Mouse (Mus musculus) embryonic facial prominence, embryonic 14.5 days (tissue): ENCODE measurements around the gene Prrc2b. TPM values are rescaled to one million over a fixed set of nuclear protein-coding genes. Genes with fewer than 3 reads are reported as not detected.

ENCODE experiments used
- ATAC-seq: fragments of 200-750 bp; cut with Nextera tagmentation; 2 replicates; pipeline ENCODE4 v1.8.0; 2017; ENCODE audit warnings: low read depth, moderate number of reproducible peaks, moderate TSS enrichment
- DNase-seq: peaks from one replicate; pipeline ENCODE4 v3.0.0-alpha.2; 2015; ENCODE audit warnings: low spot score
- H3K27ac ChIP-seq: fragments of 300-500 bp; sonication (generic); replicated peaks from 2 replicates; pipeline ENCODE4 v1.5.1; 2014; ENCODE audit warnings: low read depth, mild to moderate bottlenecking, low read length, moderate library complexity
- H3K27me3 ChIP-seq: fragments of 300-500 bp; sonication (generic); replicated peaks from 2 replicates; pipeline ENCODE4 v1.6.1; 2014; ENCODE audit warnings: low read length; ENCODE audit not compliant: control insufficient read depth, insufficient read depth
- H3K36me3 ChIP-seq: fragments of 300-500 bp; sonication (generic); 2 replicates; pipeline ENCODE4 v1.6.1; 2014; ENCODE audit warnings: low read length, mixed read lengths; ENCODE audit not compliant: control insufficient read depth, insufficient read depth
- H3K4me1 ChIP-seq: fragments of 300-500 bp; sonication (generic); 2 replicates; pipeline ENCODE4 v1.6.1; 2014; ENCODE audit warnings: antibody characterized with exemption, low read length; ENCODE audit not compliant: control insufficient read depth, insufficient read depth
- H3K4me2 ChIP-seq: fragments of 300-500 bp; sonication (generic); 2 replicates; pipeline ENCODE4 v1.6.1; 2014; ENCODE audit warnings: low read depth, mild to moderate bottlenecking, low read length, moderate library complexity, mixed read lengths
- H3K4me3 ChIP-seq: fragments of 300-500 bp; sonication (generic); 2 replicates; pipeline ENCODE4 v1.5.1; 2014; ENCODE audit warnings: low read depth, mild to moderate bottlenecking, low read length
- H3K9ac ChIP-seq: fragments of 300-500 bp; sonication (generic); 2 replicates; pipeline ENCODE4 v1.6.1; 2014; ENCODE audit warnings: low read depth, mild to moderate bottlenecking, low read length, moderate library complexity, mixed read lengths
- H3K9me3 ChIP-seq: fragments of 300-500 bp; sonication (generic); 2 replicates; pipeline ENCODE4 v1.6.1; 2016; ENCODE audit warnings: low read length; ENCODE audit not compliant: control insufficient read depth
- WGBS: fragments of 180-500 bp; shearing (Covaris S2); extraction: QIAGEN DNeasy Blood & Tissue Kit; methylation state at CpG from one replicate; pipeline ENCODE4 v1.1.7; 2014; 5-methylcytosine and 5-hydroxymethylcytosine counted together
- polyA plus RNA-seq: library from polyadenylated mRNA; unstranded; fragments of >200 nt; fragmentation: Nextera tagmentation; extraction: Ambion mirVana; gene quantifications from 2 replicates; pipeline ENCODE4 v1.2.1, GENCODE M21; 2014

The Prrc2b gene
- polyA plus RNA-seq, 1 experiment from 2014 or later: 66.0 TPM

DNA sequence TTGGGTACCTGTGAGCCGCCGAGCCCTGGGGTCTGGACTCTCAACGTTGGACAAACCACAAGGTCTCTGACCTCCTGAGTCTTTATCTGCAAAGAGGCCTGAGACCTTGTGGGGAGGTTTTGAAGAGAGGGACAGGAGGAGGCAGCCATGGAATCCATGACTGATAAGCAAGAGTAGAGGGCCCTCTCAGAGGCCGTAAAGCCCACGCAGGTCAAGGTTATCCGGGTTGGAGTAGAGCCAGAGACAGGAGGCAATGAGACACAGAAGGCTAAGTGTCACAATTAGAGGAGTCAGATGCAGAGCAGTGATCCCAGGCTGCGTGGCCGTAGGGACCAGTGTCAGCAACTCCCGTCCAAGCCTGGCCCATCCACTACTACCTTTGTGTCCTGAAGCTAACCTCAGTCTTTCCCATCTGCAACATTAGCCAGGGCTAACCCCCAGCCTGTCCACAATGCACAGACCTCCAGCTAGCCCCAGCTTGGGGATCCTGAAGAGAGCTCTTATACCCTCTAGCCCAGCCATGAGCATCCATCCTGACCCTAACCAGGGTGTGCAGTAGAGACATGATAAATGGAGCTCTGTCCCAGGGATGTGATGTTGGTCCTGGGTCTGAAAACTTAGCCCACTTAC, 19.6 kb upstream of the Prrc2b start:
- Histone ChIP-seq H3K4me3 (no peak overlapping the region), H3K27ac (no peak overlapping the region), H3K27me3 (no peaks in the 10 kb centered on the region), H3K4me1 (0 out of 2 replicates have a peak, but pooled peaks cover 4% of the 10 kb centered on the region), H3K9me3 (no peaks in the 10 kb centered on the region), H3K36me3 (no peaks in the 10 kb centered on the region), H3K9ac (no peak overlapping the region), H3K4me2 (no peak overlapping the region)
- WGBS: 83% methylated on average over 9 of the region's 9 CpGs
- DNase-seq (no peak), ATAC-seq (no peak)

DNA sequence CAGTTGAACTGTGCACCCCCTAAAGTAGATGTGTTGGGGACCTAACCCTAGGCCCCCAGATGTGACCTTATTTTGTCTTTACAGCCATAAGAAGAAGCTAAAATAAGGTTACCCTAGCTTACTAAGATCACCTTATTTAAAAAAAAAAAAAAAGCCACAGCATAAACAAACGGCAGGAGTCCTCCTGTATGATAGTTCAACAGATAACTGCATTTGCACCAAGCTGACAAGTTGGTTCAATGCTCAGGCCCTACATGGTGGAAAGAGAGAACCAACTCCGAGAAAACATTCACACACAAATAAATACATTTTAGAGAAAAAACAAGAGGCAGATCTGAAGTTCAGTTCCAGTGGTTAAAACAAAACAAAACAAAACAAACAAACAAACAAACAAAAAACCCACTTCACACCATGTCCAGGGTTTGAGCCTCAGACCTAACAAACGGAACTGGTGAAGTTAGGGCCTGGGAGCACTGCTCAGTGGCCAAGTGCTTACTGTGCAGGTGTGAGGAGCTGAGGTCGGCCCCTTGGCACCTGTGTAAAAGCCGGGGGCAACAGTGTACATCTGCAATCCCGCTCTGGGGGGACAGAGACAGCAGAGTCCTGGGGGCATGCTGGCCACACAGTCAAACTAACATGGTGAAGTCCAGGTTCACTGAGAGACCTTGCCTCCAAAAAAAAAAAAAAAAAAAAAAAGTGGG, 18.9 kb upstream of the Prrc2b start:
- no peaks in the 10 kb centered on the region for H3K36me3 ChIP-seq
- ATAC-seq (no peak), DNase-seq (no peak)
- H3K4me2 ChIP-seq: 0 out of 2 replicates have a peak overlapping the region, but pooled peaks have one; percentile 23
- no peak overlapping the region for H3K27ac ChIP-seq
- 0 out of 2 replicates have a peak, but pooled peaks cover 4% of the 10 kb centered on the region for H3K4me1 ChIP-seq
- no peak overlapping the region for H3K4me3 ChIP-seq
- H3K9me3 ChIP-seq: no peaks in the 10 kb centered on the region
- 67% methylated on average over 6 of the region's 6 CpGs for WGBS
- no peak overlapping the region for H3K9ac ChIP-seq
- no peaks in the 10 kb centered on the region for H3K27me3 ChIP-seq

DNA sequence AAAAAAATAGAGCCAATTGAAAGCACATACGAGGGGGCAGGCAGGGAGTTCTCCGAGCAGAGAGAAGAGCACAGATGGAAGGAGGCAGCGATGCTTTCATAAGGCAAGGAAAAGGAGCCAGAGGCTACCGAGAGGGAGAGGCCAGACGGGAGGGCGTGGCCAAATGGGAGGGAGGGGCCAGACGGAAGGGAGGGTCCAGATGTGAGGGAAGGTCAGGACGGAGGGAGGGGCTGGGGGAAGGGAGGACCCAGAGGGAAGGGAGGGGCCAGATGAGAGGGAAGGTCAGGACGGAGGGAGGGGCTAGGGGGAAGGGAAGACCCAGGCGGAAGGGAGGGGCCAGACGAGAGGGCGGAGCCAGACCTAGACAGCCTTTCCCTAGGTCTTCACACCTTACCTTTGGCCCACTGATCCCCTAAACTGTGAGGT, 18.3 kb upstream of the Prrc2b start:
- WGBS: 2% methylated on average over 12 of the region's 12 CpGs
- Histone ChIP-seq H3K4me2 (0 out of 2 replicates have a peak overlapping the region, but pooled peaks have one; percentile 23), H3K36me3 (no peaks in the 10 kb centered on the region), H3K9ac (no peak overlapping the region), H3K4me1 (0 out of 2 replicates have a peak, but pooled peaks cover 4% of the 10 kb centered on the region), H3K9me3 (no peaks in the 10 kb centered on the region), H3K27ac (no peak overlapping the region), H3K4me3 (no peak overlapping the region), H3K27me3 (no peaks in the 10 kb centered on the region)
- peak; percentile 32 for DNase-seq
- ATAC-seq: no peak

DNA sequence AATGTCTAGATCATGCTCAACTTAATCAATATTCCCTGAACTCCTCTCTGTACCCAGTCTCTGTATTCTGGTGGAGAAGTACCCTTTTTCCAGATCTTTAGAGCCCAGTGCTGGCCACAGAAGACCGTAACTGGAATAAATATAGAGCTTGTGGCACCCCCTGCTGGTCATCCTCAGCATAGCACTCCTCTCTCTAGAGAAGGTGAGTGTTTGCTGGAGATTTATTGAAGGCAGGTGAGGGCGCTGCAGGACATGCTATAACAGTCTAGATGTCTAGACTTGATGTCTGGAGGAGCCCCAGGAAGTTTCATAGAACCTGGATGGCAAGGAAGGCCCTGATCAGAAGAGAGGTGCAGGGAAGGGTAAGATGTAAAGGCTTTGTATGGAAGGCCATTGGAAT, 16.8 kb upstream of the Prrc2b start:
- ATAC-seq (no peak), DNase-seq (peak; percentile 89)
- Histone ChIP-seq H3K36me3 (no peaks in the 10 kb centered on the region), H3K4me1 (peaks cover 9% of the 10 kb centered on the region), H3K9me3 (no peaks in the 10 kb centered on the region), H3K27ac (no peak overlapping the region), H3K4me3 (no peak overlapping the region), H3K27me3 (no peaks in the 10 kb centered on the region), H3K9ac (no peak overlapping the region), H3K4me2 (no peak overlapping the region)
- WGBS: 4% methylated on average over 2 of the region's 2 CpGs

DNA sequence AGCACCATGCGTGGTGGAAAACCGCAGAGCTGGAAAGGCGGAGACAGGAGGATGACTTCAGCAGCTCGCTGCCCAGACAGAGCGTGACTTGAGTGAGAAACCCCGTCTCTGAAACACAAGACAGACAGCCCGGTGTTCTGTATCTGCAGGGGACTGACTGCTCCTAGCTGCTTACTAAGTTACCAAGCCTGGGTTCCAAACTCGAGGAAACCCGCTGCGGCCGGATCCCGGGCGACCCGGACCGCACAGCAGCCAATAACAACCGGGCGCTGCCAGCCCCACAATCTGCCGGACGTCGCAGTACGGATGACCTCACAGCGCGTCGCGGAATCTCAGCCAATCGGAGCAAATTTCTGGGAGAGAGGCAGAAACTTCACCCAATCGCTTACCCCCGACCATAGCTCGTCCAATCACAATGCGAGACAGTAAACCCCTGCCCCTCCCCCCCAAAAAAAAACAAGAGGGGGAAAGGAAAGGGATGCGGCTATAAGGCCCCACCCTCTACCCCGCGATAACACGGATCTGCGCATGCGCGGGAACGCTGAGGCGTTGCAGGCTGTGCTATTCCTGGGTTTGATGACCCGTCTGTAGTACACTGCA, 13.1 kb upstream of the Prrc2b start:
- under 1% methylated on average over 40 of the region's 40 CpGs for WGBS
- Histone ChIP-seq H3K27ac (peak overlapping the region; percentile 95), H3K4me3 (peak overlapping the region; percentile 74), H3K36me3 (no peaks in the 10 kb centered on the region), H3K27me3 (no peaks in the 10 kb centered on the region), H3K4me1 (peaks cover 5% of the 10 kb centered on the region), H3K9ac (peak overlapping the region; percentile 74), H3K9me3 (no peaks in the 10 kb centered on the region), H3K4me2 (peak overlapping the region; percentile 88)
- DNase-seq (peak; percentile 99), ATAC-seq (peak; percentile 95)

DNA sequence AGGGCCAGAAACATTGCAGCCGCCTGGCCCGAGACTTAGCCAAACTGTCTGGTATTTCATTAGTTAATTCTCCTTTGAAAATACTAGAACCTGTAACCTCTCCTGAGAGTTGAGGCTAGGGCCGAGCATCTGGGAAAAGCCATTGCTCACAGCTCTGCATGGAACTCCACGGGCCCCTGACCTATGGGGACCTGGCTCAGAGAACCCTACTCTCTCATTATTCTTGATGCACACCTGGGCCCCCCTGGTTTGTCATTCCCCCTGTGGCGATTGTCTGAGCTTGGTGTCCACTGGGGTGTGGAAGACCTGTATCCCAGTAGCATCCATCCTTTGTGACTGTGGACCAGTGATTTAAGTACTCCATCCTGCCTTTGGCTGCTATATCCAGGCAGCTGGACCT, 11.5 kb upstream of the Prrc2b start:
- 77% methylated on average over 5 of the region's 5 CpGs for WGBS
- Histone ChIP-seq H3K4me3 (no peak overlapping the region), H3K27ac (no peak overlapping the region), H3K9me3 (no peaks in the 10 kb centered on the region), H3K4me1 (peaks cover 5% of the 10 kb centered on the region), H3K4me2 (no peak overlapping the region), H3K9ac (no peak overlapping the region), H3K27me3 (no peaks in the 10 kb centered on the region), H3K36me3 (no peaks in the 10 kb centered on the region)
- ATAC-seq: no peak
- DNase-seq: no peak

DNA sequence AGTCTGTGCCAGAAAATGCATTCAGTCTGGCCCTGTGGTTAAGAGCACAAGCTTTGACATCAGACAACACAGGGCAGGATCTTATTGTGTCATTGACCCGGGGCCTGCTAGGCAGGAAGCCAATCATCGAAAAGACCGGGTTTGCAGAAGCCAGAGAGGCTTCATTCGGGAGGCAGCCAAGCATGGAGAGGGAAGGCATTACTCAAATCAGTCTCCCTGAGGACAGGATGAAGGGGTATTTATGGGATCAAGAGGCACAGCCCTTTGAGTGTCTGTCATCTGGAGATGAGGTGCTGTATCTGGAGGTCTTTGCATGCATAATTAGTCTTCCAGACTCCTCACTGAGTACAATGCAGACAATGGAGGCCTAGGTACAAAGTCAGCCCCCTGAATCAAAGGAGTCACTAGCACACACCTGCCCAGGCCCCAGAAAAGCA, 10.4 kb upstream of the Prrc2b start:
- Histone ChIP-seq H3K4me1 (peaks cover 5% of the 10 kb centered on the region), H3K36me3 (no peaks in the 10 kb centered on the region), H3K4me3 (no peak overlapping the region), H3K27me3 (no peaks in the 10 kb centered on the region), H3K27ac (no peak overlapping the region), H3K9me3 (no peaks in the 10 kb centered on the region), H3K4me2 (no peak overlapping the region), H3K9ac (no peak overlapping the region)
- DNase-seq: no peak
- 37% methylated on average over 4 of the region's 4 CpGs for WGBS
- ATAC-seq: no peak

DNA sequence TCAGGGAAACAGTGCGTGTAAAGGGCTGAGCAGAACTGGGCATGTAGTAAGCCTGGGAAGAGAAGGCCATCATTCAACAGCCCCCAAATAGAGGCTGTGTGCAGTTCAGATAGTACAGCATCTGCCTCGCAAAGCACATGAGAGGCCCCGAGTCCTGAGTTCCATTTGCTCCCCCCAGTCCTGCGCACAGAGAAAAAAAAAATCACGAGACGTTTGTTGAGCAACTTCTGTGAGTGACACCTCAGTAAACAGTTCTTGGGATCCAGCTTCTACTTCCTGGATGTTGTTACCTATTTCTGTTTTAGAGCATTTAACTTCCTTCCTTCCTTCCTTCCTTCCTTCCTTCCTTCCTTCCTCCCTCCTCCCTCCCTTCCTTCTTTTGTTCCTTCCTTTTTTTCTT, 9.3 kb upstream of the Prrc2b start:
- no peak overlapping the region for H3K4me2 ChIP-seq
- H3K9ac ChIP-seq: no peak overlapping the region
- no peaks in the 10 kb centered on the region for H3K27me3 ChIP-seq
- DNase-seq (no peak), ATAC-seq (no peak)
- no peak overlapping the region for H3K4me3 ChIP-seq
- peaks cover 5% of the 10 kb centered on the region for H3K4me1 ChIP-seq
- H3K27ac ChIP-seq: no peak overlapping the region
- WGBS: 72% methylated on average over 6 of the region's 6 CpGs
- H3K9me3 ChIP-seq: no peaks in the 10 kb centered on the region
- H3K36me3 ChIP-seq: no peaks in the 10 kb centered on the region
